Mouse (Mus musculus) megakaryocyte, embryonic 14.5 days (primary cell): Measurements from ENCODE around the gene Gm21988. TPM values are rescaled to one million over a fixed set of nuclear protein-coding genes. Genes with fewer than 3 reads are reported as not detected.

Experiments
- H3K27me3 ChIP-seq: replicated peaks from 2 replicates; pipeline ENCODE3; 2012; ENCODE audit warnings: inconsistent platforms
- H3K36me3 ChIP-seq: replicated peaks from 2 replicates; pipeline ENCODE3; 2012; ENCODE audit warnings: low read length, inconsistent platforms, mixed read lengths
- H3K4me1 ChIP-seq: 2 replicates; pipeline ENCODE4 v1.6.1; 2012; ENCODE audit warnings: inconsistent platforms
- H3K4me3 ChIP-seq: replicated peaks from 2 replicates; pipeline ENCODE3; 2012; ENCODE audit warnings: moderate library complexity, mild to moderate bottlenecking, inconsistent platforms
- H3K9me3 ChIP-seq: 2 replicates; pipeline ENCODE4 v1.6.1; 2012; ENCODE audit warnings: inconsistent platforms
- FLI1 ChIP-seq: IDR thresholded peaks from 2 replicates; pipeline ENCODE4 v1.6.1; 2012; ENCODE audit warnings: low read length, inconsistent platforms, mixed read lengths
- GATA1 ChIP-seq: IDR thresholded peaks from 3 replicates; pipeline ENCODE4 v1.6.1; 2012; ENCODE audit warnings: mixed read lengths, low read length, inconsistent platforms, borderline replicate concordance
- polyA plus RNA-seq: library from polyadenylated mRNA; stranded (reverse); fragments of >175 nt; gene quantifications from 2 replicates; pipeline ENCODE4 v1.2.3, GENCODE M21; 2012; ENCODE audit warnings: low replicate concordance; ENCODE audit not compliant: insufficient read depth

Gm21988 gene
- polyA plus RNA-seq, 1 experiment = 41.9 TPM

DNA sequence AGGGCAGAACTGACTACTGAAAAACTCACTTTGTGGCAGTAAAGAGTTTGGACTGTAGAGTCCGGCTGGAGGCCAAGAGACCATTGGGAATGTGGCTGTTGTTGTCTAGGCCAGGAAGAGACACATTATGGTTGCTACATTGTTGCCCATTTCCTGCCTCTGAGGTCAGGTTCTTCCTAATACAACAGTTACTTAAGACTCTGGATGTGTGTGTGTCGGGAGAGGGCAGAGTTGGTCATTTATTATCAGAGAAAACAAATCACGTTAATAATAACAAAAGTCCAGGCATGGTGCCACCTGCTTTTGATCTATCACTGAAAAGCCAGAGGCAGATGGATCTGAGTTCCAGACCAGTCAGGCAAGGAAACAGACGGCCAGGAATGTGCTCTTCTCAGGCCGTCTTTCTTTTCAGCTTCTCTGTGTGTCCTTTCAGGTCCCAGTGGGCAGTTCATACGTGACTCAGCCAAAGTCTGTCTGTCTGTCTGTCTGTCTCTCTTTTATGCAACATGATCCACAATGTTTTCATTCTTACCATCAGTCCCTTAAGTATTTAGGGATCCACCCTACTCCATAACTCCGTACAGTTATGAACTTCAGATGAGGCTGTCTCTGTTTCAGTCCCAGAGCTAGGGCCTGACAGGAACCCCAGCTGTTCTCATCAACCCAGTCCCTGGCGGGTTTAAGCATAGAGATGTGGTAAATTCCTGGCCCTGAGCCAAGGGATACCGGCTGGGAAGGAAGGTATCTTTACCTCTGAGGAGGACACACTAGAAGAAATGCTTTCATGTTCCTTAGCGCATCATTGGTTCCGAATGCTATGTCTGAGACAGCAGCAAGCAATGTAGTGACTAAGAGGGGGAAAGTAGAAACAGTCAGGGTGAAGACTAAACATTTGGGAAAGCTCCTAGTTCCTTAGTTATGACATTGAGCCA lies 46.0 kb downstream of the Gm21988 start:
- no peaks in the 10 kb centered on the region for H3K36me3 ChIP-seq
- peaks cover 69% of the 10 kb centered on the region for H3K27me3 ChIP-seq
- peaks cover 11% of the 10 kb centered on the region for H3K9me3 ChIP-seq
- H3K4me1 ChIP-seq = peaks cover 27% of the 10 kb centered on the region
- no peak overlapping the region for H3K4me3 ChIP-seq
- TF ChIP-seq GATA1 = no peak
- no peak for TF ChIP-seq FLI1

DNA sequence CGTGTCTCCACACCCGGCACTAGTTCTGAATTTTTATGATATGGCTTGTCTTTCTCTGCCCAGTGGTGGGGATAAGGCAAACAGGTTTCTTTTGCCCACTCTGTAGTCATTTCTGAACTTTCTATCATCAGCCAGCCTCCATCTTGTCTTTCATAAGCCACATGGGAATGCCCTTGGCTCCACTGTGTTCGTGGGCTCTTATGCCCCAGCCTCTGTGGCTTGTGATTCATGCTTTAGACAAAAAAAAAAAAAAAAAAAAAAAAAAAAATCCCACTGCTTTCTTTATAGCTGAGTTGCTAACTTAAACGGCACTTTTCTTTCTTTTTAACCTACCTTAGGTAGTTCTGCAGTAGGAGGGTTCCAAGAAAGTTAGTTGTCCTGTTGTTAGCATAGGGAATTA lies 47.5 kb downstream of the Gm21988 start:
- Histone ChIP-seq H3K4me1 (peaks cover 12% of the 10 kb centered on the region), H3K9me3 (peaks cover 11% of the 10 kb centered on the region), H3K27me3 (peaks cover 69% of the 10 kb centered on the region), H3K36me3 (no peaks in the 10 kb centered on the region), H3K4me3 (no peak overlapping the region)
- TF ChIP-seq FLI1 (no peak), GATA1 (no peak)

GRCm38 (mm10) chr11:70191188-70191587 lies 48.4 kb downstream of the Gm21988 start:
- H3K36me3 ChIP-seq = no peaks in the 10 kb centered on the region
- no peak for TF ChIP-seq FLI1
- TF ChIP-seq GATA1 = no peak
- peaks cover 10% of the 10 kb centered on the region; the same call in 1 of the 2 replicates for H3K4me1 ChIP-seq
- H3K27me3 ChIP-seq = peaks cover 66% of the 10 kb centered on the region
- H3K9me3 ChIP-seq = peaks cover 11% of the 10 kb centered on the region
- no peak overlapping the region for H3K4me3 ChIP-seq

- no peak for TF ChIP-seq FLI1
- no peak for TF ChIP-seq GATA1
- H3K4me1 ChIP-seq = peaks cover 11% of the 10 kb centered on the region
- no peak overlapping the region for H3K4me3 ChIP-seq
Measured at GRCm38 (mm10) chr11:70189319-70190134, 50.1 kb downstream of the Gm21988 start.

More at GRCm38 (mm10) chr11:70189319-70190134, 50.1 kb downstream of the Gm21988 start:
- H3K36me3 ChIP-seq = no peaks in the 10 kb centered on the region
- H3K9me3 ChIP-seq = peaks cover 4% of the 10 kb centered on the region; the same call in 1 of the 2 replicates
- peaks cover 58% of the 10 kb centered on the region for H3K27me3 ChIP-seq

Other genes with a start within 250 kb of the Gm21988 start
- gene Gabarap, start 248.7 kb downstream of the Gm21988 start, polyA plus RNA-seq = 495 and 977 TPM in 2 replicates
- 24.1 and 85.6 TPM in 2 replicates for gene Phf23, start 244.1 kb downstream of the Gm21988 start, polyA plus RNA-seq
- gene Dvl2, start 239.2 kb downstream of the Gm21988 start, polyA plus RNA-seq = 28.6 and 64.4 TPM in 2 replicates
- gene Acadvl, start 224.4 kb downstream of the Gm21988 start, polyA plus RNA-seq = 12.7 and 34.2 TPM in 2 replicates
- gene Dlg4, start 222.9 kb downstream of the Gm21988 start, polyA plus RNA-seq = 16.1 and 22.0 TPM in 2 replicates
- gene Asgr1, start 185.7 kb downstream of the Gm21988 start, polyA plus RNA-seq = 0.36 TPM in 1 of 2 replicates, not detected in the other
- 0.09 TPM in 1 of 2 replicates, not detected in the other for gene Asgr2, start 147.2 kb downstream of the Gm21988 start, polyA plus RNA-seq
- not detected in 2 replicates for gene Mgl2, start 109.5 kb downstream of the Gm21988 start, polyA plus RNA-seq
- 0.93 TPM in 1 of 2 replicates, not detected in the other for gene Clec10a, start 83.6 kb downstream of the Gm21988 start, polyA plus RNA-seq
- gene Slc16a11, start 27.1 kb downstream of the Gm21988 start, polyA plus RNA-seq = not detected in 2 replicates
- 5.3 and 8.1 TPM in 2 replicates for gene Slc16a13, start 18.8 kb downstream of the Gm21988 start, polyA plus RNA-seq
- gene Bcl6b, start 10.0 kb downstream of the Gm21988 start, polyA plus RNA-seq = not detected in 2 replicates
- 169 and 210 TPM in 2 replicates for gene 0610010K14Rik, start 1.9 kb downstream of the Gm21988 start, polyA plus RNA-seq
- gene Rnasek, start within 50 bp of the Gm21988 start, polyA plus RNA-seq = 869 and 1,064 TPM in 2 replicates
- 66.3 and 164 TPM in 2 replicates for gene Alox12, start 15.5 kb upstream of the Gm21988 start, polyA plus RNA-seq
- 0.03 TPM in 1 of 2 replicates, not detected in the other for gene Alox12e, start 82.8 kb upstream of the Gm21988 start, polyA plus RNA-seq
- gene Alox15, start 112.2 kb upstream of the Gm21988 start, polyA plus RNA-seq = 0.50 TPM in 1 of 2 replicates, not detected in the other
- 30.9 and 36.1 TPM in 2 replicates for gene Pelp1, start 170.2 kb upstream of the Gm21988 start, polyA plus RNA-seq
- 1,596 and 3,155 TPM in 2 replicates for gene Arrb2, start 192.8 kb upstream of the Gm21988 start, polyA plus RNA-seq
- 47.7 and 52.0 TPM in 2 replicates for gene Med11, start 212.1 kb upstream of the Gm21988 start, polyA plus RNA-seq
- gene Zmynd15, start 219.6 kb upstream of the Gm21988 start, polyA plus RNA-seq = 2.1 and 3.6 TPM in 2 replicates
- 1.4 and 23.1 TPM in 2 replicates for gene Cxcl16, start 220.2 kb upstream of the Gm21988 start, polyA plus RNA-seq